Mouse (Mus musculus) liver, embryonic 16.5 days (tissue): Measurements from ENCODE around the gene Pskh1. TPM values are rescaled to one million over a fixed set of nuclear protein-coding genes. Genes with fewer than 3 reads are reported as not detected.

Source experiments
- ATAC-seq: fragments of 200-750 bp; cut with Nextera tagmentation; 2 replicates; pipeline ENCODE4 v1.8.0; 2017; ENCODE audit warnings: low read depth, mild to moderate bottlenecking, moderate number of reproducible peaks, moderate library complexity
- H3K27ac ChIP-seq: fragments of 300-500 bp; sonication (generic); 2 replicates; pipeline ENCODE4 v1.5.1; 2014; ENCODE audit warnings: mild to moderate bottlenecking, low read length
- H3K27me3 ChIP-seq: fragments of 300-500 bp; sonication (generic); 2 replicates; pipeline ENCODE4 v1.6.1; 2014; ENCODE audit warnings: low read depth, low read length, mixed read lengths; ENCODE audit not compliant: control insufficient read depth, insufficient read depth
- H3K36me3 ChIP-seq: fragments of 300-500 bp; sonication (generic); 2 replicates; pipeline ENCODE4 v1.6.1; 2014; ENCODE audit warnings: mild to moderate bottlenecking; ENCODE audit not compliant: control insufficient read depth, insufficient read depth
- H3K4me1 ChIP-seq: fragments of 300-500 bp; sonication (generic); 2 replicates; pipeline ENCODE4 v1.6.1; 2014; ENCODE audit warnings: low read depth, low read length, mixed read lengths; ENCODE audit not compliant: control insufficient read depth
- H3K4me2 ChIP-seq: fragments of 300-500 bp; sonication (generic); 2 replicates; pipeline ENCODE4 v1.6.1; 2014; ENCODE audit warnings: low read depth, low read length, mixed read lengths
- H3K4me3 ChIP-seq: fragments of 300-500 bp; sonication (generic); 2 replicates; pipeline ENCODE4 v1.5.1; 2014; ENCODE audit warnings: low read depth, mild to moderate bottlenecking, low read length
- H3K9ac ChIP-seq: fragments of 300-500 bp; sonication (generic); 2 replicates; pipeline ENCODE4 v1.6.1; 2014; ENCODE audit warnings: low read depth, low read length
- H3K9me3 ChIP-seq: fragments of 300-500 bp; sonication (generic); replicated peaks from 2 replicates; pipeline ENCODE4 v1.6.1; 2016; ENCODE audit warnings: low read length; ENCODE audit not compliant: control insufficient read depth
- WGBS: fragments of 180-500 bp; shearing (Covaris S2); extraction: QIAGEN DNeasy Blood & Tissue Kit; methylation state at CpG from one replicate; pipeline ENCODE4 v1.1.7; 2014; ENCODE audit not compliant: insufficient replicate concordance; 5-methylcytosine and 5-hydroxymethylcytosine counted together
- microRNA-seq: library from miRNA; unstranded; fragments of <30 nt; microRNA quantifications from one replicate; pipeline ENCODE4, GENCODE M21; 2016
- polyA plus RNA-seq: library from polyadenylated mRNA; unstranded; fragments of >200 nt; fragmentation: Nextera tagmentation; extraction: Ambion mirVana; gene quantifications from 2 replicates; pipeline ENCODE4 v1.2.1, GENCODE M21; 2015

The Pskh1 gene
- polyA plus RNA-seq, 1 experiment from 2014 or later, result 12.2 TPM

DNA sequence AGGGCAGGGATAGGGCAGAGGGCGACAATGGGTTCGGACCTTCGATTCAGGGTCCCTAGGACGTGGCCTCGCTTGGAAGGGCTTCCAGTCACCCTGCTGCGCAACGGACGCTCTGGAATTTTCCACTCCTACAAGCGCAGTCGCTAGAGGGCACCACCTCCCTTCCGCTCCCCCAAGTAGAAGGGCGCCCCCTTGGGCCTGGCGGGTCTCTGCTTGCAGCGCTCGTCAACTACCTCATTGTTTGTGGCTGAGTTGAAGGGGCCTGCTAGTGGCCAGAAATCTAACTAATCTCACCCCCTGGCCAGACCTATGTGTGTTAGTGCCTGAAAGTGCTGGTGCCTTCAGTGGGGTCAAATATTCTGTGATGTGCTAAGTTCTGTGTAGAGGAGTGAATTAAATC lies 79.1 kb downstream of the Pskh1 start, which contains the start of gene Dpep3:
Dpep3 (minus strand) TSS at position 105 of the 400 bp plus-strand sequence.
- Histone ChIP-seq H3K27ac (no peak within 1 kb of the TSS), H3K9ac (no peak within 1 kb of the TSS), H3K9me3 (no peaks in the 10 kb centered on the region), H3K27me3 (no peaks in the 10 kb centered on the region), H3K4me2 (no peak within 1 kb of the TSS), H3K4me3 (no peak within 1 kb of the TSS), H3K36me3 (no peaks in the 10 kb centered on the region), H3K4me1 (no peaks in the 10 kb centered on the region)
- no peak for ATAC-seq
- WGBS, result 89% methylated on average over 15 of the region's 15 CpGs

DNA sequence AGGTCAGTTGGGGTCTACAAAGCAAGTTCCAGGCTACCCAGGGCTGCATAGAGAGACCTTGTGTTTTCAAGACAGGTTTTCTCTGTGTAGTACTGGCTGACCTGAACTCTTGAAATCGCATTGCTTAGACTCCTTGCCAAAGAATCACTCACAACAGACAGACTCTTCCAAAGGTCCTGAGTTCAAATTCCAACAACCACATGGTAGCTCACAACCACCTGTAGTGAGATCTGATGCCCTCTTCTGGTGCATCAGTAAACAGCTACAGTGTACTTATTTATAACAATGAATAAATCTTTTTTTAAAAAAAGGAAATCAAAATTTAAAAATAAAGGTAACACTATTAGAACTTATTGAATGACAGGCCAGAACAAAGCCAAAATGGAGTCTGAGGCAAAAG lies 80.9 kb downstream of the Pskh1 start:
- Histone ChIP-seq H3K9ac (no peak overlapping the region), H3K4me2 (no peak overlapping the region), H3K4me1 (no peaks in the 10 kb centered on the region), H3K27ac (no peak overlapping the region), H3K36me3 (no peaks in the 10 kb centered on the region), H3K9me3 (no peaks in the 10 kb centered on the region), H3K4me3 (no peak overlapping the region), H3K27me3 (no peaks in the 10 kb centered on the region)
- no peak for ATAC-seq
- 73% methylated on average over 1 of the region's 1 CpGs for whole genome bisulfite sequencing

Small RNA genes lying within 50 kb of the gene (microRNA-seq; reads per million reads assigned to microRNA genes)
- not detected for gene Mir7074

Other genes with a start within 250 kb of the Pskh1 start
- 0.33 and 0.40 TPM in 2 replicates for gene Carmil2, start 214.2 kb upstream of the Pskh1 start, polyA plus RNA-seq
- 19.1 and 20.8 TPM in 2 replicates for gene Acd, start 199.3 kb upstream of the Pskh1 start, polyA plus RNA-seq
- 5.7 and 6.1 TPM in 2 replicates for gene Pard6a, start 199.3 kb upstream of the Pskh1 start, polyA plus RNA-seq
- not detected in 2 replicates for gene 4933405L10Rik, start 192.8 kb upstream of the Pskh1 start, polyA plus RNA-seq
- gene Enkd1, start 192.2 kb upstream of the Pskh1 start, polyA plus RNA-seq, result 3.5 and 4.1 TPM in 2 replicates
- 1.6 and 1.8 TPM in 2 replicates for gene Gfod2, start 141.8 kb upstream of the Pskh1 start, polyA plus RNA-seq
- gene Ranbp10, start 73.1 kb upstream of the Pskh1 start, polyA plus RNA-seq, result 44.3 and 50.1 TPM in 2 replicates
- gene Tsnaxip1, start 72.7 kb upstream of the Pskh1 start, polyA plus RNA-seq, result 0.07 TPM in 2 replicates
- gene Cenpt, start 47.2 kb upstream of the Pskh1 start, polyA plus RNA-seq, result 19.1 and 20.5 TPM in 2 replicates
- 25.4 and 26.4 TPM in 2 replicates for gene Thap11, start 45.3 kb upstream of the Pskh1 start, polyA plus RNA-seq
- gene Nutf2, start 39.9 kb upstream of the Pskh1 start, polyA plus RNA-seq, result 88.9 and 95.7 TPM in 2 replicates
- 15.9 and 17.4 TPM in 2 replicates for gene Edc4, start 19.6 kb upstream of the Pskh1 start, polyA plus RNA-seq
- gene Nrn1l, start 6.9 kb upstream of the Pskh1 start, polyA plus RNA-seq, result not detected in 2 replicates
- 0.22 TPM in 1 of 2 replicates, not detected in the other for gene Ctrl, start 33.4 kb downstream of the Pskh1 start, polyA plus RNA-seq
- gene Psmb10, start 38.0 kb downstream of the Pskh1 start, polyA plus RNA-seq, result 34.8 and 40.6 TPM in 2 replicates
- gene Lcat, start 42.9 kb downstream of the Pskh1 start, polyA plus RNA-seq, result 88.0 and 97.1 TPM in 2 replicates
- gene Slc12a4, start 65.7 kb downstream of the Pskh1 start, polyA plus RNA-seq, result 11.1 and 12.0 TPM in 2 replicates
- gene Dpep3, start 79.0 kb downstream of the Pskh1 start, polyA plus RNA-seq, result not detected in 2 replicates
- 10.5 and 10.9 TPM in 2 replicates for gene Dus2, start 90.9 kb downstream of the Pskh1 start, polyA plus RNA-seq
- gene Dpep2nb, start 105.5 kb downstream of the Pskh1 start, polyA plus RNA-seq, result not detected in 2 replicates
- gene Ddx28, start 111.4 kb downstream of the Pskh1 start, polyA plus RNA-seq, result 8.7 and 9.6 TPM in 2 replicates
- 2.4 and 3.0 TPM in 2 replicates for gene Nfatc3, start 158.4 kb downstream of the Pskh1 start, polyA plus RNA-seq
- 17.5 and 20.1 TPM in 2 replicates for gene Esrp2, start 236.5 kb downstream of the Pskh1 start, polyA plus RNA-seq
- gene Pla2g15, start 250.0 kb downstream of the Pskh1 start, polyA plus RNA-seq, result 8.8 and 9.1 TPM in 2 replicates